Mouse (Mus musculus) lung, postnatal 4 days (tissue): Measurements from ENCODE around the gene Stk38.

Source experiments
- DNase-seq, 2 experiments: peaks; one replicate each; pipeline ENCODE4 v3.0.0; 2021

The Stk38 gene

DNA sequence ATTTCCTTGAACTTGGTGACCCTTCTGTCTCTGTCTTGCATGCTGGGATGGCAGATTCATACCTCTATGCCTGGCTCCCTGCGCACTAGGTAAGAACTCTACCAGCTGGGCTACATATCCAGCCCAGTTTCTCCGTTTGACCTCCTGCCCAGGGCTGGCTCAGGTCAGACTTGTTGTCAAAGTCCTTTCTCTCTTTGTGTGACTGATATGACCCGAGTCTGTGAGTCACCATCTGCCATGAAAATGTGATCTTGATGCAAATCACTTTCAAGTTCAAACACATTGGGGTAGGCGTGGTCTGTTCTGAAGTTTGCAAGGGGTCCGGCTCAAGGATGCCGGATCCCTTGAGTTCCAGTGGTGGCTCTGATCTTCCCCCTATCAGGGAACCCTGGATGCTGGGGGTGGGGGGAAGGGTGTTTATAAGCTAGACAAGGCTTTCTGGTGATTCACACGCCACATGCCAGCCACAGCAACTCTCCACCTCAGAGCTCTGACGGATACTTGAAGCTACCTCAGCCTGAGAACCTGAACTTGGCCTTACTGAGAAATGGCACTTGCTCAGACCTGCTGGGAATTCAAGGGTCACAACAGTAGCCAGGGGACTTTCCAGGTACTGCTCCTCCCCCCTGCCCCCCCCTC lies 82.7 kb downstream of the Stk38 start:
- no peak for DNase-seq

DNA sequence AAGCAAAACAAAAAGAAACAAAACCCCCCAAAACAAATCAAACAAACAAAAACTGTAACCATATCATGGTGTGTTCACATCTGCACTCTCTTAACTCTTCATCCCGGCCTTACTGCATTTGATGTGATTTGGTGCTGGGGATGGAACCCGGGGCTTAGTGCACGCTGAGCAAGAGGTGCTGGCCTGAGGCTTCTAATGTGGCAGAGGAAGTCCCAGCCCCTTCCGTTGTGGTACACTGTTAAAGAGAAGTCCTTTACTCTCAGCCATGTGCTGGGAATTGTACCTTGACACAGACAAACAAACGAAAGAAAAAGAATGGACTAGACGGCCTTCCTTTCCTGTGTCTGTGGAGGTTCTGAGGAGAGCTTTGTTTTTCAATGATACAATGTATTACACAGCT lies 85.7 kb downstream of the Stk38 start:
- no peak for DNase-seq

DNA sequence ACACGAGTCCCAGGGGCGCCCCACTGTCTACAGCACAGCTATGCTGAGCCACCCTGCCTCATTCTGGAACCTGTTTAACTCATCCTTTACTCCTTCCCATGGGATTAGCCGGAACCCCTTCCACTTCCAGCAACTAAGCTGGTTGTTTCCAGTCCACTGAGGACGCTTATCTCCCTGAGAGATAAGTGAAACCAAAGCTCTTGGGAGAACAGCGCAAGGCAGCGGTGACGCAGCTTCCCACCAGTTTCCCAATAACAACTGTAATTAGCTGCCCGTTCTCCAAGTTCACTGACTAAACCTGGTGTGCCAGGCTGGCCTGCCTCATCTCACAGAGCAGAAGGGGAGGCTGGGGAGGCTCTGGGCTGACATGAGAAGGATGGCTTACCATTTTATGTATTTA lies 86.7 kb downstream of the Stk38 start:
- no peak for DNase-seq
